Mouse (Mus musculus): Measurements from ENCODE around the gene Gipc2. TPM values are rescaled to one million over a fixed set of nuclear protein-coding genes. Genes with fewer than 3 reads are reported as not detected.
"Not testable (repeated sequence)": the region's sequence is repeated elsewhere in the genome, so short reads cannot be mapped to it uniquely, and the experiment has no call there.

The Gipc2 gene
- polyA plus RNA-seq, 1 experiment from 2014 or later = 2.6 TPM

DNA sequence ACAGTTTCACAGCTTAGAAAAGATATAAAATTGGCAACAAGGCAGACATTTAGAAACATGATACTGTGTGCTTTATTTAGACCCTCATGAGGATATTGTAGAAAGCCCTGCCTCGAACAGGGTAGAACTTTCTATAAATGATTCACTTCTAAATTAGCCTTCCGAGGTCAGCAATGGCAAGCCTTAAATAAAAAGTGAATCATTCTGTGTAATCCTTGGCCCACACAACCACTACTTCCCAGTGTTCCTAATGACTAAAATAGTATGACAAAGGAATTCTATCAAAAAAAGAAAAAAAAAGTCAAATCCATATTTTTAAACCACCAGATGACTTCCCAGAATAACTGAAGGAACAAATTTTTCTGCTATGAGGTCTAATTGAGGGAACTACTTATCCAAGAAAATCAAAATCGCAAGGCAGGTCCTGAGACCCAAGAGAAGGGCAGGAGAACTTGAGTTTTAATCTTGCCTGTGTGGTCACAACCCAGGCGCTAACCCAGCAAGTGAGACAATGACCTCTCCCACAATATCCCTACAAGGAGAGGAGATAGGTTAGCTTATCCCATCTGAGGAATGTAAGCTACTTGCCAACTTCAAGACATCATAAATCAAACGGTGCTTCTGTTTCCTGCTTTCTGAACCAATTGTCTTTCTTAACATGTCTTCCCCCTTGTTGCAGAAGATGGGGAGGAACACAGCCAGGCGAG lies 22.9 kb downstream of the Gipc2 start:
- Histone ChIP-seq H3K36me3 (no peaks in the 10 kb centered on the region), H3K27me3 (ENCODE audit: insufficient read depth, poor library complexity, severe bottlenecking) (no peaks in the 10 kb centered on the region), H3K4me1 (replicated peaks) (peaks cover 5% of the 10 kb centered on the region), H3K9me3 (no peaks in the 10 kb centered on the region), H3K27ac (no peak overlapping the region), H3K4me3 (no peak overlapping the region)
- no peak for DNase-seq (ENCODE audit: low spot score)
- 85% methylated on average over 6 of the region's 6 CpGs for WGBS

GRCm38 (mm10) chr3:152142146-152142545 lies 23.9 kb downstream of the Gipc2 start:
- no peak for DNase-seq (ENCODE audit: low spot score)
- Histone ChIP-seq H3K27me3 (ENCODE audit: insufficient read depth, poor library complexity, severe bottlenecking) (no peaks in the 10 kb centered on the region), H3K4me3 (no peak overlapping the region), H3K9me3 (no peaks in the 10 kb centered on the region), H3K36me3 (no peaks in the 10 kb centered on the region), H3K4me1 (replicated peaks) (peaks cover 5% of the 10 kb centered on the region), H3K27ac (no peak overlapping the region)
- WGBS = 75% methylated on average over 3 of the region's 3 CpGs

- not testable (repeated sequence) for H3K36me3 ChIP-seq; H3K9me3 ChIP-seq; H3K27ac ChIP-seq; H3K4me1 ChIP-seq (replicated peaks); DNase-seq (ENCODE audit: low spot score); H3K27me3 ChIP-seq (ENCODE audit: insufficient read depth, poor library complexity, severe bottlenecking); H3K4me3 ChIP-seq
- WGBS = 91% methylated on average over 3 of the region's 3 CpGs
Measured at GRCm38 (mm10) chr3:152139308-152139707, 26.7 kb downstream of the Gipc2 start.

GRCm38 (mm10) chr3:152136106-152136505 lies 29.9 kb downstream of the Gipc2 start:
- WGBS = 92% methylated on average over 16 of the region's 16 CpGs
- not testable (repeated sequence) for H3K27ac ChIP-seq

GRCm38 (mm10) chr3:152133621-152134020 lies 32.4 kb downstream of the Gipc2 start:
- Histone ChIP-seq H3K27ac (no peak overlapping the region), H3K27me3 (ENCODE audit: insufficient read depth, poor library complexity, severe bottlenecking) (no peaks in the 10 kb centered on the region), H3K36me3 (no peaks in the 10 kb centered on the region), H3K4me3 (no peak overlapping the region), H3K9me3 (no peaks in the 10 kb centered on the region), H3K4me1 (replicated peaks) (no peaks in the 10 kb centered on the region)
- 84% methylated on average over 9 of the region's 9 CpGs for WGBS
- no peak for DNase-seq (ENCODE audit: low spot score)

More at GRCm38 (mm10) chr3:152136106-152136505, 29.9 kb downstream of the Gipc2 start:
- DNase-seq (ENCODE audit: low spot score); H3K27me3 ChIP-seq (ENCODE audit: insufficient read depth, poor library complexity, severe bottlenecking); H3K4me1 ChIP-seq (replicated peaks); H3K36me3 ChIP-seq; H3K4me3 ChIP-seq; H3K9me3 ChIP-seq: not testable (repeated sequence)

- WGBS = 79% methylated on average over 4 of the region's 4 CpGs
Measured at GRCm38 (mm10) chr3:152130963-152131362, 35.1 kb downstream of the Gipc2 start.

DNA sequence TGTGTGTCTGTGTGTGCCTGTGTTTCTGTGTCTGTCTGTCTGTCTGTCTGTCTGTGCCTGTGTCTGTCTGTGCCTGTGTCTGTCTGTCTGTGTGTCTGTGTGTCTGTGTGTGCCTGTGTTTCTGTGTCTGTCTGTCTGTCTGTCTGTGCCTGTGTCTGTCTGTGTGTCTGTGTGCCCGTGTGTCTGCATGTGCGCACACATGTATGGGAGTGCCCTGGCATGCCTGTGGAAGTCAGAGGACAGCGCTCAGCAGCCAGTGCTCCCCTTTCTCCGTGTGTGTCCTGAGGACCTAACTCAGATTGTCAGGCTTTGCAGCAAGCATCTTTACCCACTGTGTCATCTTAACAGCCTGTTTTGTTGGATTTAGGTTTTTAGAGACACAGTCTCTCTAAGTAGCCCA lies 36.6 kb downstream of the Gipc2 start:
- 93% methylated on average over 4 of the region's 4 CpGs for WGBS
- not testable (repeated sequence) for H3K27me3 ChIP-seq (ENCODE audit: insufficient read depth, poor library complexity, severe bottlenecking); H3K9me3 ChIP-seq; H3K36me3 ChIP-seq; H3K27ac ChIP-seq; H3K4me3 ChIP-seq; H3K4me1 ChIP-seq (replicated peaks); DNase-seq (ENCODE audit: low spot score)

More at GRCm38 (mm10) chr3:152130963-152131362, 35.1 kb downstream of the Gipc2 start:
- no peaks in the 10 kb centered on the region for H3K36me3 ChIP-seq
- no peak for DNase-seq (ENCODE audit: low spot score)
- H3K27me3 ChIP-seq (ENCODE audit: insufficient read depth, poor library complexity, severe bottlenecking) = no peaks in the 10 kb centered on the region
- no peak overlapping the region for H3K4me3 ChIP-seq
- H3K9me3 ChIP-seq = no peaks in the 10 kb centered on the region
- H3K27ac ChIP-seq = no peak overlapping the region
- no peaks in the 10 kb centered on the region for H3K4me1 ChIP-seq (replicated peaks)

GRCm38 (mm10) chr3:152128631-152129030 lies 37.4 kb downstream of the Gipc2 start:
- no peaks in the 10 kb centered on the region for H3K27me3 ChIP-seq (ENCODE audit: insufficient read depth, poor library complexity, severe bottlenecking)
- no peaks in the 10 kb centered on the region for H3K9me3 ChIP-seq
- DNase-seq (ENCODE audit: low spot score) = no peak
- H3K4me1 ChIP-seq (replicated peaks) = no peaks in the 10 kb centered on the region
- H3K4me3 ChIP-seq = no peak overlapping the region
- 77% methylated on average over 7 of the region's 7 CpGs for WGBS
- no peak overlapping the region for H3K27ac ChIP-seq
- no peaks in the 10 kb centered on the region for H3K36me3 ChIP-seq

GRCm38 (mm10) chr3:152127144-152127543 lies 38.9 kb downstream of the Gipc2 start:
- WGBS = 76% methylated on average over 7 of the region's 7 CpGs
- Histone ChIP-seq H3K4me1 (replicated peaks) (no peaks in the 10 kb centered on the region), H3K27ac (no peak overlapping the region), H3K9me3 (no peaks in the 10 kb centered on the region), H3K4me3 (no peak overlapping the region), H3K27me3 (ENCODE audit: insufficient read depth, poor library complexity, severe bottlenecking) (no peaks in the 10 kb centered on the region), H3K36me3 (no peaks in the 10 kb centered on the region)
- no peak for DNase-seq (ENCODE audit: low spot score)

DNA sequence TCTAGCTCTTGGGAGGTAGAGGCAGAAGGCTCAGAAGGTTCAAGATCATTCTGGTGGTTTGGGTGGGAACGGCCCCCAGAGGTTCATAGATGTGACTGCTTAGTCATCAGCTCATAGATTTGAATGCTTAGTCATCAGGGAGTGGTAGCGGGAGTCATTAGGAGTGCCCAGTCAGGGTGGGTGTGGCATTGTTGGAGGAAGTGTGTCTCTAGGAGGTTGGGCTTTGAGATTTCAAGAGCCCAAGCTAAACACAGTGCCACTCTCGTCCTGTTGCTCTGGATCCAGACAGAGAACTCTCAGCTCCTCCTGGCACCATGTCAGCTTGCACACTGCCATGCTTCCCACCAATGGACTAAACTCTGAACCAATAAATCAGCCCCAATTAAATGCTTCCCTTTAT lies 43.3 kb downstream of the Gipc2 start:
- no peaks in the 10 kb centered on the region for H3K9me3 ChIP-seq
- no peaks in the 10 kb centered on the region for H3K27me3 ChIP-seq (ENCODE audit: insufficient read depth, poor library complexity, severe bottlenecking)
- no peak for DNase-seq (ENCODE audit: low spot score)
- 82% methylated on average over 3 of the region's 3 CpGs for WGBS
- no peaks in the 10 kb centered on the region for H3K4me1 ChIP-seq (replicated peaks)
- H3K4me3 ChIP-seq = no peak overlapping the region
- no peak overlapping the region for H3K27ac ChIP-seq
- H3K36me3 ChIP-seq = no peaks in the 10 kb centered on the region

- no peak overlapping the region for H3K4me3 ChIP-seq
- H3K27me3 ChIP-seq (ENCODE audit: insufficient read depth, poor library complexity, severe bottlenecking) = no peaks in the 10 kb centered on the region
- 84% methylated on average over 6 of the region's 6 CpGs for WGBS
- no peak for DNase-seq (ENCODE audit: low spot score)
- H3K9me3 ChIP-seq = no peaks in the 10 kb centered on the region
- H3K36me3 ChIP-seq = no peaks in the 10 kb centered on the region
- H3K27ac ChIP-seq = no peak overlapping the region
- H3K4me1 ChIP-seq (replicated peaks) = no peaks in the 10 kb centered on the region
Measured at GRCm38 (mm10) chr3:152122101-152122500, 43.9 kb downstream of the Gipc2 start.

GRCm38 (mm10) chr3:152121169-152122009 lies 44.6 kb downstream of the Gipc2 start:
- WGBS = 86% methylated on average over 11 of the region's 11 CpGs
- H3K27me3 ChIP-seq (ENCODE audit: insufficient read depth, poor library complexity, severe bottlenecking) = no peaks in the 10 kb centered on the region
- no peaks in the 10 kb centered on the region for H3K9me3 ChIP-seq
- no peaks in the 10 kb centered on the region for H3K36me3 ChIP-seq
- H3K4me1 ChIP-seq (replicated peaks) = no peaks in the 10 kb centered on the region
- DNase-seq (ENCODE audit: low spot score) = no peak
- H3K27ac ChIP-seq = no peak overlapping the region
- H3K4me3 ChIP-seq = no peak overlapping the region

- Histone ChIP-seq H3K4me1 (replicated peaks) (no peaks in the 10 kb centered on the region), H3K4me3 (no peak overlapping the region), H3K27ac (no peak overlapping the region), H3K36me3 (no peaks in the 10 kb centered on the region), H3K27me3 (ENCODE audit: insufficient read depth, poor library complexity, severe bottlenecking) (no peaks in the 10 kb centered on the region), H3K9me3 (no peaks in the 10 kb centered on the region)
- no peak for DNase-seq (ENCODE audit: low spot score)
- WGBS = 72% methylated on average over 4 of the region's 4 CpGs
Measured at GRCm38 (mm10) chr3:152119987-152120386, 46.0 kb downstream of the Gipc2 start.

Data from hindbrain, embryonic 10.5 days (tissue).